Mouse (Mus musculus): ENCODE measurements around the gene Hacd3.
"Not testable (repeated sequence)": the region's sequence is repeated elsewhere in the genome, so short reads cannot be mapped to it uniquely, and the experiment has no call there.

Gene Hacd3

GRCm38 (mm10) chr9:65020991-65021886, at the start of gene Hacd3:
Gene Hacd3 (minus strand): TSS chr9:65021693.
- DNase-seq (ENCODE audit: low spot score): peak; percentile 76

- no peak for DNase-seq (ENCODE audit: low spot score)
Measured at GRCm38 (mm10) chr9:65070587-65070986, 49.1 kb upstream of the Hacd3 start.

- no peak for DNase-seq (ENCODE audit: low spot score)
Measured at GRCm38 (mm10) chr9:65064251-65064650, 42.8 kb upstream of the Hacd3 start.

- DNase-seq (ENCODE audit: low spot score): no peak
Measured at GRCm38 (mm10) chr9:65050981-65051380, 29.5 kb upstream of the Hacd3 start.

DNA sequence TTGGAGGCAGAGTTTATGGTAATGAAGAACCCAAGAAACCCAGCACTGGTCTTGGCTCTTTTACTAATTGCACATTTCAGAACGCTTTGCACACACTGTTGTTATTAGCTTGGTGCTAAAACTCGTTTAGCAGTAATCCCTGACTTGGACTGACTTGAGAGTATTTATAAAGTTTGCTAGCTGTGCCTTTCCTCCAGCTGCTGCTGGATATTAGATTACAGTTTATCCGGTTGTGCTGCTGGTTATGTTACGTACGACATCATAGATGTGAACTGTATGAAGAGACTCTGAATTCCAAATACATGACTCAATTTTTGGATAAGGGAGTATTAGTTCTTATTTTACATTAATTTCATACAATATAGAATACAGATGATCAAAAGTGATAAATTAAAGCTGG, 27.9 kb upstream of the Hacd3 start:
- DNase-seq (ENCODE audit: low spot score): no peak

DNA sequence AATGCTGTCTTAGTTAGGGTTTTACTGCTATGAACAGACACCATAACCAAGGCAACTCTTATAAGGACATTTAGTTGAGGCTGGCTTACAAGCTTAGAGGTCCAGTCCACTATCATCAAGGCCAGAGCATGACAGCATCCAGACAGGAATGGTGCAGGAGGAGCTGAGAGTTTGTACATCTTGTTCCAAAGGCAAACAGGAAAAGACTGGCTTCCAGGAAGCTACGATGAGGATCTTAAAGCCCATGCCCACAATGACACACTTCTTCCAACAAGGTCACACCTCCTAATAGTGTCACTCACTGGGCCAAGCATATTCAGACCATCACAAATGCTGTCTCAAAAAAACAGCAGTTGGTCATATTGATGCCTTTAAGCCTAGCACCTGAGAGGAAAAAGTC, 25.5 kb upstream of the Hacd3 start:
- DNase-seq (ENCODE audit: low spot score): no peak

DNA sequence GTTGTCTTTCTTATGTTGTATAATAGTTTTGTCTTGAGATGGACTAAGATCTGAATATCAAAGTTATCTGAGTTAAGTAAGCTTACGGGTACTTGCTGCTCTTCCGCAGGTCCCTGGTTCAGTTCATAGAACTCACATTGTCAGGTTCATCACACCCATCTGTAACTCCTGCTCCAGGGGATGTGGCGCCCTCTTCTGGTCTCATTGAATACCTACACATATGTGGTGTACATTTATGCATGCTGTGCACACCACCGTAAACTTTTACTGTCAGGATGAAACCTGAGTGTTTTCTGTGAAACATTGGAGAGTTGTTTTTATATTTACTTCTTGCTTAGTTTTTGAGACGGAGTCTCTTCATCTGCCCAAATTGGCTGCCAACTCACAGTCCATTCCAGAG, 19.9 kb upstream of the Hacd3 start:
- DNase-seq (ENCODE audit: low spot score): no peak

DNA sequence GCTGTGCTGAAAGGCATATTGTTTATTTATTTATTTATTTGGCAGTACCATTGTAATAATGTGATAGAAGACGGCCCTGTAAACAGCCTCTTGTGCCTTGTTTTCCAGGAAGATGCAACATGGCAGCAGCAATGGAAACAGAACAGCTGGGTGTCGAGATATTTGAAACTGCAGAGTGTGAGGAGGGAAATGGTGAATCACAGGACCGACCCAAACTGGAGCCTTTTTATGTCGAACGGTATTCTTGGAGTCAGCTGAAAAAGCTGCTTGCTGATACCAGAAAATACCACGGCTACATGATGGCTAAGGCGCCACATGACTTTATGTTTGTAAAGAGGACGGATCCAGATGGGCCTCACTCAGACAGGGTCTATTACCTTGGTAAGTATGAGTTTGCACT, 15.4 kb upstream of the Hacd3 start:
- no peak for DNase-seq (ENCODE audit: low spot score)

DNA sequence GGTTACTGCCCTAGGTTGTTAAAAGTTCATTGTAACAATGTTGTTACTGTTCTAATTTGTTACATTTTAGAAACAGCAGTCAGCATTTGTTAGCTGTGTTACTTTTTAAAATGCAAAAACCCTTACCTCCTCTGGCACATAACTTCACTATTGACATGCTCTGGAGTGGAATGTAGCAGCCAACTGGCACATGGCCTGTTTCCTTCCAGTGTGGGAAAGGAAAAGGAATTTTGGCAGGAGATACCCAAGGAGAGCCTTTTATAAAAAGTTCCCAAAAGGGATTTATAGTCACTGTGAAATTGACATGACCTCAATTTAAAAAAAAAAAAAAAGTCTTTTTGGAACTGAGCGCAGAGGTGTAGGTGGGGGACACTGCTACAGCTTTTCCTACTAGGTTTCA, 15.0 kb upstream of the Hacd3 start:
- DNase-seq (ENCODE audit: low spot score): no peak

DNA sequence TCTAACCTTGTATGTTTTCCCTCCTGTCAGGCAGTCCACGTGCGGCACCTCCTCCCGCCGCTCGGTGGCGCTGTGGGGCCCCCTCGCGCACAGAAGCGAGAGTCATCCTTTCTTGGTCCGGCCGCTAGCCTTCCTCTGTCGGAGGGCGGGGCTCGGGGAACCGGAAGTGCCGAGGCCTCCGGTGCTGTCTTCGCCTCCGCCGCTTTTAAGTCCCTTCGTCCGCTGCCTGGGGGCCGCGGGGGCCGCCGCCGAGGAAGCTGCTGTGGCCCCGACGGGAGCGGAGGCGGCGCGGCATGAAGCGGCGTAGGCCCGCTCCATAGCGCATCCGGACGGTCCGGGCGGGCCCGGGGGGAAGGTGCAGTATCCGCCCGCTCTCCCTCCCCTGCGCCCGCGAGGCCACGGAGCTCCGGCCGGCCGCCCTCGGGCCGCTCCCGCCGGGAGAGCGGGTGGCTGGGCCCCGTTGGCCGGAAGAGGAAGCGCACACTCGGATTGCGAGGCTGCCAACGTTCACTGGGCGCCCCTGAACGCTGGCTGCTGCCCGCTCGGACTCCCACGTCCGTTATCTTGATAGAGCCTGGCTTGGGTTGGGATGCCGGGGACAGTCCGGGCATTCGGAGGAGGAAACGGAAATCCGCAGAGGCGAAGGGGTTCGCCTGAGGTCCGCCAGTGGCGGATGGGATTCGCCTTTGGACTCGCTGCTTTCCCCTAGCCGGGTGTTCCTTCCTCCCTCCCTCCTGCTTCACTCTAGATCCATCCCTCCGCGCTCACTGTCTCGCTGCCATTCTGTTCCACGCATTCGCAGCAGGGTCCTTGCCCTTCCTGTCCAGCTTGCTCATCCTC, 11.0 kb upstream of the Hacd3 start, which contains the start of gene Dpp8:
Gene Dpp8 (plus strand): TSS at position 146 of the 840 bp plus-strand sequence.
- peak; percentile 94 for DNase-seq (ENCODE audit: low spot score)

- no peak for DNase-seq (ENCODE audit: low spot score)
Measured at GRCm38 (mm10) chr9:65031894-65032268, 10.4 kb upstream of the Hacd3 start.

- DNase-seq (ENCODE audit: low spot score): not testable (repeated sequence)
Measured at GRCm38 (mm10) chr9:65031355-65031754, 9.9 kb upstream of the Hacd3 start.

DNA sequence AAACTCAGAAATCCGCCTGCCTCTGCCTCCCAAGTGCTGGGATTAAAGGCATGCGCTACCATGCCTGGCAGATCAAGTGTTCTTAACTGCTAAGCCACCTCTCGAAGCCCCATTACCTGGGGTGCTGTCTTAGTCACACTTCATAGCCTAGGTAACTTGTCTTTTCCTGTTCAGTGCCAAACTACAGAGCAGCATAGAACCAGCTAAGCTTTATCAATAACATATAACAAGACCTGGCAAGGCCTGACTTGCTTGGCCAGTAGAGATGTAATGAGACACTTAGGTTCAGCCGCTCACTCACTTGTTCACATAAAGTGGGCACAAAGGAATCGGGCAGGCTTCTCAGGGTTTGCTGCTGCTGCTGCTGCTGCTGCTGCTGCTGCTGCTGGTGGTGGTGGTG, 6.8 kb upstream of the Hacd3 start:
- DNase-seq (ENCODE audit: low spot score): no peak

- DNase-seq (ENCODE audit: low spot score): no peak
Measured at GRCm38 (mm10) chr9:65027241-65027640, 5.7 kb upstream of the Hacd3 start.

DNA sequence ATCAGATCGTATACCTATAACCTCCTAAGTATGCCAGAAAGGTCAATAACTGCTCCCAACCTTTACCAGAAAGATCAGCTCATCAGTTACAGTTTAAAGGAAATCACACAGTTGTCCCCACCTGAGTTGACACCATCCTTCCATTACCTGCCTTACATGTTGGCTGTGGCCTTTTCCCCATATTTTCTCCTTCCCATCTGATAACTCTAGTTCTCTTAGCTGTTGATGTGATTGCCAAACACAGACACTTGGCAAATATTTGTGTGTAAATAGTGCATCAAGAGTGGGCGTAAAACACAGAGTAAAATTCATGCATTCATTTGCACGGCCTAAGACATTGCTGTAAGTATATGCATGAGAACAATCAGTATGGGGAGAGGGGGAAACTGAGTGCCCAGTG, 2.0 kb upstream of the Hacd3 start:
- no peak for DNase-seq (ENCODE audit: low spot score)

- DNase-seq (ENCODE audit: low spot score): no peak
Measured at GRCm38 (mm10) chr9:65022580-65023135, 1.2 kb upstream of the Hacd3 start.

DNA sequence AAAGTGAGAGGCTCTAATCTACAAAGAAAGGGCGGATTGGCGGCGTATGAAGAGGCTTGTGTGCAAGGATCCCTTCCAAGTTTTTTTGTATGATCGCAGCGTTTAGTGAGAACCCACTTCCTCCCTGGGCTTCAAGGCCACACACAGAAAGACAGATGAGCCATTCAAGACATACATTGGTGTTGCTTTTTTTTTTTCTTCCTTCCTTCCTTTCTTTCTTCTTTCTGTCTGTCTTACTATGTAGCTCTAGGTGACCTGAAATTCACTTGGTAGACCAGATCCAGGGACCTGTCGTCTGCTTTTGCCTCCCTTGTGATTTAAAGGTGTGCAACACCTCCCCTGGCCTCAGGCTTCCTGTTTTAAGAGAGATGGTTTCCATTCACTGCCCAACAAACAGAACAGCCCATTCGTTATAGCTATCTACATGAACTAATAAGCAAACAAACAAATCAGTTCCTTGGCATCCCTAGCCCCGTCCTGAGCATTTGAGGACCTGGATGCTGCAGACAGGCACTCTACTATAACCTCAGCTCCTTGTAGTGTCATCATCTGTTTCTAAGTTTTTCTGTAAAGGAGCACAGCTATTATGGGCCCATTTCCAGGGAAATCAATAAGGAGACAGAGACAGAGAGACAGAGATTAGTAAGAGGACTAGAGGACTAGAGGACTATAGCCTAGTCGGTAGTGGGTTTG, 540 bp upstream of the Hacd3 start:
- DNase-seq (ENCODE audit: low spot score): no peak

DNA sequence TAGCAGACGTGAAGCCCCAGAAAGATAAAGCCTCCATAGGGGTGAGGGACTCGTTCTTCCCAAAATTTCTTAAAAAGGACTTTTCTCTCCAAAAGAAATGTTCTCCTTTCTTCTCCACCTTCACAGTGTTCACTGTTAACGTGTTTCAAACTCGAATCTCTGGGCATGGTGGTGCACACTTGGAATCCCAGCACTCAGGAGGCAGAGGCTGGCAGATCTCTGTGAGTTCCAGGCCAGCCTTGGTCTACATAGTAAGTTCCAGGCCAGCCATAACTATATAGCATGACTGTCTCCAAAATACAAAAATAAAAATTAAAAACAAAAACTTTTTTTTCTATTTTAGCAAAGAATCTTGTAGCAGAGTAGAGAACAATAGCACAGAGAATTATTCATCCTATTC, 1.4 kb downstream of the Hacd3 start:
- no peak for DNase-seq (ENCODE audit: low spot score)

DNA sequence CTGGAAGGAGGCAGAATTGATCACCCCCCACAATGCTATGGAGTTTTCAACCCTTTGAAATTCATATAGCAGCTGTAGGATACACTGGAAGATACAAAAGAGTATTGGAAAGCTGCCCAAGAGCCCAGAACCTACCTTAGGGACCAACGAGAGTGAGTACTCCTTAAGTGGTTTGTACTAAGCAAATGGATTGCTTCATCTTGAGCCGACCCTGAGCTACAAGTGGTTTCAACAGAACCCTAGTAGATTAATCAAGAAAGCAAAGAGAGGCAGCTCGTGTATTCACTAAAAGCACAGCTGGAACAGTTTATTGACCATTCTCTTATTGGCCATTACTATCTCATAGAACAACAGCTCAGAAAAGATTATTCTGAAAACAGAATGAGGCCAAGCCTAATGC, 2.3 kb downstream of the Hacd3 start:
- DNase-seq (ENCODE audit: low spot score): no peak

GRCm38 (mm10) chr9:65018588-65019121, 2.8 kb downstream of the Hacd3 start:
- no peak for DNase-seq (ENCODE audit: low spot score)

GRCm38 (mm10) chr9:65017896-65018295, 3.6 kb downstream of the Hacd3 start:
- DNase-seq (ENCODE audit: low spot score): no peak
